Mouse (Mus musculus) CH12.LX (cell line): Measurements from ENCODE around the gene Cybc1.

Experiments
- CHD2 ChIP-seq: IDR thresholded peaks from 2 replicates; pipeline ENCODE4 v1.6.1; 2011; ENCODE audit warnings: low read length, improper control_type of control experiment
- CTCF ChIP-seq, 2 experiments: IDR thresholded peaks in 1 of 2; conservative IDR thresholded peaks in 1 of 2; 2 replicates each; pipeline ENCODE4 v1.5.1; 2011 to 2012; ENCODE audit warnings: low read depth in 2 of 2, low read length in 2 of 2, improper control_type of control experiment in 1 of 2, inconsistent platforms in 1 of 2, mild to moderate bottlenecking in 1 of 2, moderate library complexity in 1 of 2
- ELF1 ChIP-seq: IDR thresholded peaks from 2 replicates; pipeline ENCODE4 v1.6.1; 2014; ENCODE audit warnings: low read depth, mild to moderate bottlenecking, inconsistent platforms, low read length, improper control_type of control experiment
- MAX ChIP-seq: IDR thresholded peaks from 2 replicates; pipeline ENCODE4 v1.6.1; 2011; ENCODE audit warnings: low read length, improper control_type of control experiment
- MXI1 ChIP-seq: IDR thresholded peaks from 2 replicates; pipeline ENCODE4 v1.6.1; 2011; ENCODE audit warnings: mild to moderate bottlenecking, low read depth, low read length, improper control_type of control experiment
- POLR2A ChIP-seq: IDR thresholded peaks from 2 replicates; pipeline ENCODE4 v1.6.1; 2011; ENCODE audit warnings: low read depth, mild to moderate bottlenecking, improper control_type of control experiment, low read length
- RCOR1 ChIP-seq: conservative IDR thresholded peaks from 2 replicates; pipeline ENCODE4 v1.6.1; 2012; ENCODE audit warnings: low read depth, mild to moderate bottlenecking, inconsistent platforms, low read length, improper control_type of control experiment
- SMC3 ChIP-seq: IDR thresholded peaks from 2 replicates; pipeline ENCODE4 v1.6.1; 2011; ENCODE audit warnings: low read depth, low read length, improper control_type of control experiment
- TCF12 ChIP-seq: IDR thresholded peaks from 2 replicates; pipeline ENCODE4 v1.6.1; 2014; ENCODE audit warnings: low read depth, mild to moderate bottlenecking, inconsistent platforms, low read length, improper control_type of control experiment
- ZNF384 ChIP-seq: IDR thresholded peaks from 2 replicates; pipeline ENCODE4 v1.6.1; 2012; ENCODE audit warnings: low read depth, low read length, improper control_type of control experiment, inconsistent platforms

DNA sequence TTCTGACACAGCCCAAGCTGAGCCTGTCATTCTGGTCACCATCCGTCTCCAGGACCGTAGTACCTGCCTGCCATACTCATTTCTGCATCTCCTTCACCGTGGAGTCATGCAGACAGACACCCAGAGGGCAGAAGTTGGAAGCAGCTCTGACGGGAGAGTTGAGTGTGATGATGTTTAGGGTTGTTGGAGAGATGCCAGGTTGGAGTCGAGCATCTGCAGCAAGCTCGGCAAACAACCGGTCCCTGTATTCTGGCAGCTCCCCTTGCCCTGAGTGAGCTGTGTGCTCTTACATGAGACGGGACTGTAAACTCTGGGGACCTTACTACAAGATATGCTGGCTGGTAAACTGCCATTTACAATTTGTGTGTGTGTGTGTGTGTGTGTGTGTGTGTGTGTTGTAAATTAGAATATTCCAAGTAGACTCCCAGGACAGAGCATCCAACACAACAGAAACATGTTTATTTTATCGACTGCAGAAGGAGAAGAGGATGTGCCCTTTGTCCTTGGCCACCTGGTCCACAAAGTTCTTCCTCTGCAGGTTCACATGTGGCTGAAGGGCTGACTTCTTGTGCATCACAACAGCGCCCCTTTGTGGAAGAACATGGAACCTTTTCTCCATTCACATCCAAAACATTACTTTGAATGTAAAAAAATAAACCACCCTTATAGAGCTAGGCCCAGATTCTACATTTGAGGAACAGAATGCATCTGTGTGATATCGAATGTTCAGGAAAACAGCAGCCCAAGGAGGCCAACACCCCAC, 27.5 kb downstream of the Cybc1 start:
- no peak for TF ChIP-seq RCOR1
- no peak for TF ChIP-seq ELF1
- no peak for TF ChIP-seq CHD2
- no peak for TF ChIP-seq ZNF384
- TF ChIP-seq SMC3 = peak; percentile 63
- TF ChIP-seq MAX = no peak
- peak; percentile 50 to 85 for TF ChIP-seq CTCF (conservative IDR thresholded peaks at IDR 0.05 in 1 of 2, IDR thresholded peaks at IDR 0.05 in 1 of 2; ENCODE audit: low read depth in 2 of 2, low read length in 2 of 2)
- TF ChIP-seq POLR2A = no peak
- TF ChIP-seq TCF12 = no peak
- no peak for TF ChIP-seq MXI1
